Mouse (Mus musculus): ENCODE measurements around the gene Chd1. TPM values are rescaled to one million over a fixed set of nuclear protein-coding genes. Genes with fewer than 3 reads are reported as not detected.

Chd1 gene
- polyA plus RNA-seq, 1 experiment from 2014 or later: 28.0 TPM

Other genes with a start within 250 kb of the Chd1 start
- gene Psmb1, start 205.2 kb upstream of the Chd1 start, polyA plus RNA-seq (2016; fragmentation: Nextera tagmentation; extraction: Ambion mirVana): 199 and 201 TPM in 2 replicates
- gene Tbp, start 205.1 kb upstream of the Chd1 start, polyA plus RNA-seq (2016; fragmentation: Nextera tagmentation; extraction: Ambion mirVana): 26.6 and 29.2 TPM in 2 replicates
- gene Pdcd2, start 177.7 kb upstream of the Chd1 start, polyA plus RNA-seq (2016; fragmentation: Nextera tagmentation; extraction: Ambion mirVana): 31.1 and 32.6 TPM in 2 replicates
- 1.6 TPM in 2 replicates for gene Prdm9, start 140.6 kb upstream of the Chd1 start, polyA plus RNA-seq (2016; fragmentation: Nextera tagmentation; extraction: Ambion mirVana)
- 13.8 and 15.6 TPM in 2 replicates for gene Rgmb, start 126.1 kb downstream of the Chd1 start, polyA plus RNA-seq (2016; fragmentation: Nextera tagmentation; extraction: Ambion mirVana)

Data from heart, embryonic 12.5 days (tissue).